Mouse (Mus musculus) bone marrow macrophage, adult 2 months (primary cell): ENCODE data around the gene Btbd10. TPM values are rescaled to one million over a fixed set of nuclear protein-coding genes. Genes with fewer than 3 reads are reported as not detected.

ENCODE experiments used
- H3K27ac ChIP-seq: 2 replicates; pipeline ENCODE4 v1.5.1; 2012; ENCODE audit warnings: low read depth, low read length; ENCODE audit not compliant: insufficient read depth
- H3K4me1 ChIP-seq: 2 replicates; pipeline ENCODE4 v1.6.1; 2012; ENCODE audit warnings: low read length; ENCODE audit not compliant: control insufficient read depth, insufficient read depth
- H3K4me3 ChIP-seq: 2 replicates; pipeline ENCODE4 v1.5.1; 2012; ENCODE audit warnings: mild to moderate bottlenecking, low read length, moderate library complexity; ENCODE audit not compliant: insufficient read depth
- CTCF ChIP-seq: IDR thresholded peaks from 2 replicates; pipeline ENCODE4 v1.5.1; 2012; ENCODE audit warnings: low read depth, mild to moderate bottlenecking, low read length, moderate library complexity
- POLR2A ChIP-seq: IDR thresholded peaks from 2 replicates; pipeline ENCODE4 v1.6.1; 2012; ENCODE audit warnings: mild to moderate bottlenecking, low read depth, low read length, borderline replicate concordance
- polyA plus RNA-seq: library from polyadenylated mRNA; stranded (reverse); fragments of >200 nt; gene quantifications from 2 replicates; pipeline ENCODE4 v1.2.4, GENCODE M21; 2012; ENCODE audit not compliant: missing spikeins, insufficient read depth, insufficient read length

Btbd10 gene
- polyA plus RNA-seq: 11.9 and 12.3 TPM in 2 replicates

- Histone ChIP-seq H3K4me3 (peak within 1 kb of the TSS; percentile 88), H3K4me1 (peaks cover 8% of the 10 kb centered on the region), H3K27ac (peak within 1 kb of the TSS; percentile 39)
- no peak for TF ChIP-seq CTCF
- 0 out of 2 replicates have a peak, but pooled peaks have one; percentile 16 for TF ChIP-seq POLR2A
These were observed at the start of gene Btbd10 for GRCm38 (mm10) chr7:113368746-113369619. TSS of gene Btbd10 (minus strand) at chr7:113369392.

DNA sequence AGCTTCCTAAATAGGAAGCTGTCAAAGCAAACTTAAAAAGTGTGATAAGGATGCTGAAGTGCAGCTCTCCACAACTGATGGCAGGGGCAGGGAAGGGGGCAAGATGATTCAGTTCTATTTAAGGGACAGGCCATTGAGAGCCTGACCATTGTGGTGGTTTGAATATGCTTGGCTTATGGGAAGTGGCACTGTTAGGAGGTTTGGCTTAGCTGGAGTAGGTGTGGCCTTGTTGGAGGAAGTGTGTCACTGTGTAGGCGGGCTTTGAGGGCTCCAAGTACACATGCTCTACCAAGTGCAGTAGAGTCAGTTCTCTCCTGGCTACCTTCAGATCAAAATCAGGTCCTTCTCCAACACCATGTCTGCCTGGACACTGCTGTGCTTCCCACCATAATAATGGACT is 47.3 kb upstream of the Btbd10 start:
- no peak overlapping the region for H3K27ac ChIP-seq
- peaks cover 8% of the 10 kb centered on the region for H3K4me1 ChIP-seq
- TF ChIP-seq POLR2A: no peak
- no peak for TF ChIP-seq CTCF
- no peak overlapping the region for H3K4me3 ChIP-seq

GRCm38 (mm10) chr7:113415256-113415655 is 46.1 kb upstream of the Btbd10 start:
- TF ChIP-seq POLR2A (no peak), CTCF (no peak)
- peaks cover 8% of the 10 kb centered on the region for H3K4me1 ChIP-seq
- no peak overlapping the region for H3K27ac ChIP-seq

DNA sequence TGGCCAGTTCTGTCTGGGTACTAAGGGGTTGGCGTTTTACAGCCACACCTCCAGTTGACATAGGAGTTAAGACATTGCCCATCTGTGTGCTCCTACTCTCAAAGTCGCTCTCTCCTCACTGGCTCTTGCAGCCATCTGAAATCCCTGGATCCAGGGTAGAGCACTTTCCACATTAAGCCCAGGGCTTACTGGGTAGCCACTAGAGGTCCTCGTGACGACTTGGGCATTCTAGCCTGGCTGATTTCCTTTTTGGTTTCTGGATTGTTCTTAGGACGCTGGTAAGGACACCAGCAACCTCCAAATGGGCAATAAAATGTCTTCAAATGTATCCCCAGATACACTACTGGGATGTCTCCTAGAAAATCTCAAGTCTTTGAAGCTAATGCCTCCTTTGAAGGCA is 39.5 kb upstream of the Btbd10 start:
- H3K4me3 ChIP-seq: no peak overlapping the region
- no peak overlapping the region for H3K27ac ChIP-seq
- H3K4me1 ChIP-seq: no peaks in the 10 kb centered on the region
- TF ChIP-seq CTCF (0 out of 2 replicates have a peak, but pooled peaks have one; percentile 19), POLR2A (no peak)

More at GRCm38 (mm10) chr7:113415256-113415655, 46.1 kb upstream of the Btbd10 start:
- H3K4me3 ChIP-seq: no peak overlapping the region

DNA sequence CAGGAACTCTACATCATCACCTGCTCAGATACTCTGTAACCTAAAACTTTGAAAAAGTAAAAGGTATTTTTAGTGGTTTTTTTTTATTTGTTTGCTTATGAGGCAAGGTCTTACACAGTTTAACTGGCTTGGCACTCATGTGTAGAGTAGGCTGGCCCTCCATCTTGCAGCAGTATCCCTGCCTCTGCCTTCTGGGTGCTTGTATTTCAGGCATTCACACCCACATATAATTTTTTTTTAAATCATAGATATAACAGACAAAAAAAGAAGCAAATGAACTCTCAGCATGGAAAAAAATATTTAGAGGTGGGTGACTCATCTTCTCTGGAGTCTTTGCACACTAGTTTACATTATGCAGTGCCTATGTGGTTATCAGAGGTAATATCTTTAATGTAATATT is 28.9 kb upstream of the Btbd10 start:
- TF ChIP-seq POLR2A: no peak
- no peak for TF ChIP-seq CTCF
- H3K27ac ChIP-seq: no peak overlapping the region

GRCm38 (mm10) chr7:113396661-113397060 is 27.5 kb upstream of the Btbd10 start:
- TF ChIP-seq CTCF: no peak
- no peak for TF ChIP-seq POLR2A
- H3K27ac ChIP-seq: no peak overlapping the region

More for the DNA sequence above, 28.9 kb upstream of the Btbd10 start:
- Histone ChIP-seq H3K4me3 (no peak overlapping the region), H3K4me1 (no peaks in the 10 kb centered on the region)

GRCm38 (mm10) chr7:113391619-113392018 is 22.4 kb upstream of the Btbd10 start:
- H3K4me1 ChIP-seq: no peaks in the 10 kb centered on the region
- H3K27ac ChIP-seq: no peak overlapping the region
- TF ChIP-seq CTCF: no peak
- no peak for TF ChIP-seq POLR2A
- H3K4me3 ChIP-seq: no peak overlapping the region

More at GRCm38 (mm10) chr7:113396661-113397060, 27.5 kb upstream of the Btbd10 start:
- H3K4me3 ChIP-seq: no peak overlapping the region
- no peaks in the 10 kb centered on the region for H3K4me1 ChIP-seq

- Histone ChIP-seq H3K4me1 (no peaks in the 10 kb centered on the region), H3K4me3 (no peak within 1 kb of the TSS), H3K27ac (no peak within 1 kb of the TSS)
- TF ChIP-seq CTCF: no peak
- TF ChIP-seq POLR2A: no peak
These were observed 19.3 kb upstream of the Btbd10 start, which contains the start of gene Pth for GRCm38 (mm10) chr7:113388470-113388869. TSS of gene Pth (minus strand) at chr7:113388570.

- no peak for TF ChIP-seq POLR2A
- TF ChIP-seq CTCF: no peak
- peak overlapping the region; percentile 26 for H3K4me3 ChIP-seq
- H3K27ac ChIP-seq: peak overlapping the region; percentile 87
- H3K4me1 ChIP-seq: peaks cover 10% of the 10 kb centered on the region
These were observed 8.9 kb upstream of the Btbd10 start for GRCm38 (mm10) chr7:113377875-113378658.
